Mouse (Mus musculus) CD4-positive, CD25-positive, alpha-beta regulatory T cell, adult 2 months (primary cell): ENCODE data around the gene Gstp1.
"Not testable (repeated sequence)": the region's sequence is repeated elsewhere in the genome, so short reads cannot be mapped to it uniquely, and the experiment has no call there.

Source experiments
- DNase-seq: peaks from one replicate; pipeline ENCODE4 v3.0.0-alpha.2; 2012; ENCODE audit warnings: low read depth, low spot score

Gene Gstp1

DNA sequence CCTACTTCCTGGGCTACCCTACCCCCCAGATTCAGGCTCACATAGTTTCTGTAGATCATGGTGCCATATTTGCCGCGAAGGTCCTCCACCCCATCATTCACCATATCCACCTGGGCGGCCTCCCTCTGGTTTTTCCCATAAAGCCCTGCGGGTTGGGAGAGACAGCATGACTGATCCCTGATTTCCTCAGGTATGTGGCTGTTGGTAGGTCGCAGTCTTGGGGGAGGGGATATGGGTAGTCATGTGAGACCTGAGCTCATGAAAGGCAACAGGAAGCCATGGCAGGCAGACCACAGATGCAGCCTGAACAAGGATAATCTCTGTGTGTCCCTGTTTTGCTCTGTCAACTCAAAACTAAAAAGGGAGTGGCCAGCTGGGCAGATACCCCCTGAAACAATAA is 3.2 kb upstream of the Gstp1 start:
- not testable (repeated sequence) for DNase-seq

- not testable (repeated sequence) for DNase-seq
Measured at GRCm38 (mm10) chr19:4037154-4037787, 514 bp downstream of the Gstp1 start.

DNA sequence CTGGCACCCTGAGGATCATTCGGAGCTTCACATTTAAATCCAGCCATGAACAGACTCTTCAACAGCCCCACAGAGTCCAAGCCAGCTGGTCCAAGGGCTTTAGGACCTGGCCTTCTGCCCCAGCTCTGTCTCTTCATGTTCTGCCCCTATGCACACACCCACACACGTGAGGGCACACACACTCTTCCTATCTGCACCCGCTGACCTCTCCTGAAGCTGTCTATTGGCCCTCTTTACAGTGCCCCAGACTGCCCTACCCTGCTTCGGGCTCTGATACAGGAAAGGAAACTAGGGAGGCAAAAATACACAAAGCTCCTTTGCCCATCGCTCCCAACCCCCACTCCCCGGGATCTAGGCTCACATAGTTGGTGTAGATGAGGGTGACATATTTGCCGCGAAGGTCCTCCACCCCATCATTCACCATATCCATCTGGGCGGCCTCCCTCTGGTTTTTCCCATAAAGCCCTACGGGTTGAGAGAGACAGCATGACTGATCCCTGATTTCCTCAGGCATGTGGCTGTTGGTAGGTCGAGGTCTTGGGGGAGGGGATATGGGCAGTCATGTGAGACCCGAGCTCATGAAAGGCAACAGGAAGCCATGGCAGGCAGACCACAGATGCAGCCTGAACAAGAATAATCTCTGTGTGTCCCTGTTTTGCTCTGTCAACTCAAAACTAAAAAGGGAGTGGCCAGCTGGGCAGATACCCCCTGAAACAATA is 1.3 kb downstream of the Gstp1 start:
- no peak for DNase-seq

DNA sequence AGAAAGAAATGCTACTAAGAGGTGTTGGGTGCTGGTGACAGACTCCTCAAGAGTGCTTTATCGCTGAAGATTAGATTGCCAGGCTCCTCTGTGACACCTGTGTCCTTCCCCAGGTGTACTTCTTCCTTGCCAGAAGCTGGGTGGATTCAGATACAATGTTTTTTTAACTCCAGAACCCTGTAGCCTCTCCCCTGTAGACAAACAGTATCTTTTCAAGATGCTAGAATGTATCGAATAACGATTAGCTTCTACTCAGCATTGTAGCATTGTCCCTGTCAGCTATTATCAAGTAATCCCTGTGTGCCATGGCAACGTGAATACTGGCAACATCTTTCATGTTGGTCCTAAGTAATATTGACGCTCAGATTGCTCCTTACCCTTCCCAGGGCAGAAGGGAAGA is 4.0 kb downstream of the Gstp1 start:
- no peak for DNase-seq

DNA sequence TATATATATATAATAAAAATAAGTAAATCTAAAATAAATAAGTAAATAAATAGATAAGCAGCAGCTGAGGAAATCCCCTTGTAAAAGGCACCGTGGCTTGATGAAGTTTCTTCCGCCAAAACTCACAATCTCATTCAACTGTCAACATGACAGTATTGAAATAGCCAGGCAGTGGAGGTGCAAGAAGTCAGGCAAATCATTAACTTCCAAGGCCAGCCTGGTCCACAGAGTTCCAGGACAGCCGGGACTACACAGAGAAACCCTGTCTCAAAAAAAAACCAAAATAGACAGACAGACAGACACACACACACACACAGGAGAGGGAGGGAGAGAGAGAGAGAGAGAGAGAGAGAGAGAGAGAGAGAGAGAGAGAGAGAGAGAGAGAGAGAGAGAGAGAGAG is 4.5 kb downstream of the Gstp1 start:
- no peak for DNase-seq

DNA sequence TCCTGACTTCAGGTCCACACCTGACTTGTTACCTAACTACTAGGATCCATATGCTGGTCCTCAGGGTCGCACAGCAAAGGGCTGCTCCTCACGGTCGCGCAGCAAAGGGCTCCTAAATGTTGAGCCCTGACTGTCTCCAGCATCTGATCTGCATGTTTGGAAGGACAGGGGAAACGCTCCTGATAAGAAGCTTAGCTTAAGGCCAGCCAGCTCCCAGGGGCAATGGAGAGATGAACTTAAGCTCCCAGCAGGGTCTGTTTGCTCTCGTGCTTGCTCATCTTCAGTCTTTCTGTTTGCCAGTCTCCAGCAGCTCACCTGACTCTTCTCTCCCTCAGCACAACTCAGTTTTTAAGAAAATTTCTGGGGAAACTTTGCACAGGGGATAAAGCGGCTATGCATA is 5.1 kb downstream of the Gstp1 start:
- DNase-seq, result no peak

DNA sequence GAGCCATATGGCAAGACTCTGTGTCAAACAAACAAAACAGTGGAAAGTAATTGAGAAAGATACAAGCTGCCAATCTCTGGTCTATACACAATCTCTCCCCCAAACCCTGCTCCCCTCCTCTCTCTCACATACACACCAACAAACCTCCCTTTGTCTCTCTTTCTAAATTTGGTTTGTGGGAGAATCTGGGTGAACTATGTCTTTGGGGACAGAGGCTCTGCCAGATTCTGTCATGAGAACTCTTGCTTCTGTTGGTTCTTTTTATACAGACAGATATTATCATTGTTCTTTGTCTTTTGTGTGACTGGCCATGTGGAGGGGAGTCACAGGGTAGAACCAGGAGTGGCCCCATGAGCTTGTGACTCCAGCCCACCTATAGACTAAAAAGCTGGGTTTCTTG is 10.2 kb downstream of the Gstp1 start:
- no peak for DNase-seq

GRCm38 (mm10) chr19:4023185-4023584 is 14.6 kb downstream of the Gstp1 start:
- no peak for DNase-seq

GRCm38 (mm10) chr19:4018743-4019583 is 18.8 kb downstream of the Gstp1 start:
- peak; percentile 80 for DNase-seq

- no peak for DNase-seq
Measured at GRCm38 (mm10) chr19:4017921-4018587, 19.7 kb downstream of the Gstp1 start.

DNA sequence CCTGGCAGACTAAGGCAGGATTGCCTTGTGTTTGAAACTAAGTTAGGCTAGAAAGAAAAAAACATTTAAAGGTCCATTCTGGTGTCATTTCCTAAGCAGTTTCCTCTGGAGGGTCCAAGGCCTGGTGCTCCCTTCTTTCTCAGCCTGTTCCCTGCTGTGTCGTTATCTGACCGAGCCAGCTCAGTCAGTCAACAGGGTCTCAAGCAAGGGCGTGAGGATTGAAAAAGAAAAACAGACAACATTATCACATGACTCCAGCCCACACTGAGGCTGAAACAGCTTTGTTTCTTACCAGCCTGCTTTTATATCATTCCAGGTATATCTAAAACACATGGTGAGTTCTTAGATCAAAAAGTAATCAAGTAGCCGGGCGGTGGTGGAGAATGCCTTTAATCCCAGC is 22.1 kb downstream of the Gstp1 start:
- DNase-seq, result no peak

GRCm38 (mm10) chr19:4014802-4015201 is 23.0 kb downstream of the Gstp1 start:
- no peak for DNase-seq

- DNase-seq, result no peak
Measured at GRCm38 (mm10) chr19:4013066-4013465, 24.7 kb downstream of the Gstp1 start.

GRCm38 (mm10) chr19:4012432-4013022 is 25.3 kb downstream of the Gstp1 start, which contains the start of gene Ndufv1:
Gene Ndufv1, minus strand, starts transcription at chr19:4012806.
- DNase-seq, result peak; percentile 97

DNA sequence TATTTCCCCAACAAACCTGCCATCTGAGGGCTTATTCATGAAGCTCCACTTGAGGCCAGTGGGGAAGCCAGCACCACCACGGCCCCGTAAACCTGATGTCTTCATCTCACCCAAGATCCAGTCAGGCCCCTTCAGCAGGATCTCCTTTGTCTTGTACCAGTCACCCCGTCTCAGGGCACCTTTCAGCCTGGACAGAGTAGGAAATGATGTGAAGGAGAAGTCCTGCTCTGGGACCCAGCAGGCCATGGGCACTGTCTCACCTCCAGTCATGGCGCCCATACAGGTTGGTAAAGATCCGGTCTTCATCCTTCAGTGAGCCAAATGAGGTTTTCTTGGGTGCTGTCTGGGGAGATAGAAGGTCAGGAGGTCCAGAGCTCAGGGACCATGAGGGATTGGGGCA is 26.7 kb downstream of the Gstp1 start:
- DNase-seq, result no peak

GRCm38 (mm10) chr19:4005971-4006370 is 31.8 kb downstream of the Gstp1 start:
- no peak for DNase-seq

DNA sequence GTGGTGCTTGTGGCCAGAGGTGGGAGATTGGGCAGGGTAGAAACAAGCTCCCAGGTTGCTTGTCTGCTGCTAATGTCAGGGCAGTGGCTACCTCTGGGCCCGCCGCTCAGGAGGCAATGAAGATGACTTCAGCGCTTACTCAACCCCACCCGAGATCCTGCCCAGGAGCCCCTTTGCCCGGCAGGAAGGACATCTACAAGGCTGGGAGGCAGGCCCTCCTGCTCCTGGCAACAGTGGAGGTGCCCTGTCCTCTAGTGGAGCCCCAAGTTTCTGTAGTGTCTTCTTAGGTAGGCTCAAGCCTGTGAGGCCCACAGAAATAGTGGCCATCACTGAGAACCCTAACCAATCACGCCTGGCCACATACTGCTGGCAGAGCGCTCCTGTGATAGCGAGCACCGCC is 32.7 kb downstream of the Gstp1 start:
- no peak for DNase-seq

DNA sequence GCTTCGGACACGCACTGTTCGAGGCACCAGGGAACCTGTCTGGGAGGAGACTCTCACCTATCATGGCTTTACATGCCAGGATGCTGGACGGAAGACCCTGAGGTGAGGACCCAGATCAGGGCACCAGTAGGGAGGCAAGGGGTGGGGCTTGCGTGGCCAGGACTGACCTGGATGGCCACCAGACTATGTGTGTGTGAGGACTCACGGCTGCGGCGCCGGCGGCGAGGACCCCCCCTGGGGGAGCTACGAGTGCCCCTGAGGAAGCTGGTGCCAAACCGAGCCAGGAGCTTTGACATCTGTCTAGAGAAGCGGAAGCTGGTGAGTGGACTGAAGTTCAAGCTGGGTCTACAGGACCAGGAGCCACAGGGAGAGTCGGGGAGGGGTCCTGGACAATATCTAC is 33.5 kb downstream of the Gstp1 start:
- DNase-seq, result no peak

DNA sequence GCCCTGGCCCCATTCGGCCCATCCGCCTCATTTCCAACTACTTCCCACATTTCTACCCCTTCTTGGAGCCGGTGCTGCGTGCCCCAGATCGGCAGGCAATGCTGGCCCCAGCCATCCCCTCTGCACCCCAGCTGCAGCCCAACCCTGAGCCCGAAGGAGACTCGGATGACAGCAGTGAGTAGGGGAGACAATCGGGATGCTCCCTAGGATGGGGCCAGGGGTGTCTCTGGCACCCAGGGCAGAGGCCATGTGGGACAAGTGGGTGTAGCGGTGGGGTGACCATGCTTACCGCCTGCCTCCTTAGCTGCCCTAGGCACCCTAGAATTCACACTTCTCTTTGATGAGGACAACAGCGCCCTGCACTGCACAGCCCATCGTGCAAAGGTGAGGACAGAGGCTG is 34.1 kb downstream of the Gstp1 start:
- no peak for DNase-seq

DNA sequence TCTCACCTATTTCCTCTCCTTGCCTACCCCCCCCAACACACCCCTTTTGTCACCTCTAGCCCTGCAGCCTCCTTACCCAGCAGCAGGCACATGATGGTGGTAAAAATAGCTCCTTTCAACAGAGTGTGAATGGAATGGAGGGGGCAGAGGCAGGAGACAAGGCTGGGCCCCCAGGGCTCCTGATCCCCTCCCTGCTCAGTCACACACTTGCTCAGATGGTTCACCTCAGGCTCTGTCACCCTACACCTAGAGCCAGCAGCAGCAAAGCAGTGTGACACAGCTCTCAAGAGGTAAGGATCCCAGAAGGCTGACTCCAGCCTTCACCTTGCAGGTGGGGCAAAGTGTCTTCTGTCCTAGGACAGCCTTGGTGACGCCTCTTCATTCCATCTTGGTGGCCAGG is 34.7 kb downstream of the Gstp1 start, which contains the start of gene Doc2g:
TSS of gene Doc2g (plus strand) at position 202 of the 400 bp plus-strand sequence.
- DNase-seq, result no peak

- DNase-seq, result no peak
Measured at GRCm38 (mm10) chr19:4001752-4002151, 36.0 kb downstream of the Gstp1 start.
